Mouse (Mus musculus) embryonic facial prominence, embryonic 14.5 days (tissue): Measurements from ENCODE around the gene Lrrc56. TPM values are rescaled to one million over a fixed set of nuclear protein-coding genes. Genes with fewer than 3 reads are reported as not detected.

Source experiments
- ATAC-seq: fragments of 200-750 bp; cut with Nextera tagmentation; 2 replicates; pipeline ENCODE4 v1.8.0; 2017; ENCODE audit warnings: low read depth, moderate number of reproducible peaks, moderate TSS enrichment
- DNase-seq: peaks from one replicate; pipeline ENCODE4 v3.0.0-alpha.2; 2015; ENCODE audit warnings: low spot score
- H3K27ac ChIP-seq: fragments of 300-500 bp; sonication (generic); replicated peaks from 2 replicates; pipeline ENCODE4 v1.5.1; 2014; ENCODE audit warnings: low read depth, mild to moderate bottlenecking, low read length, moderate library complexity
- H3K27me3 ChIP-seq: fragments of 300-500 bp; sonication (generic); replicated peaks from 2 replicates; pipeline ENCODE4 v1.6.1; 2014; ENCODE audit warnings: low read length; ENCODE audit not compliant: control insufficient read depth, insufficient read depth
- H3K36me3 ChIP-seq: fragments of 300-500 bp; sonication (generic); 2 replicates; pipeline ENCODE4 v1.6.1; 2014; ENCODE audit warnings: low read length, mixed read lengths; ENCODE audit not compliant: control insufficient read depth, insufficient read depth
- H3K4me1 ChIP-seq: fragments of 300-500 bp; sonication (generic); 2 replicates; pipeline ENCODE4 v1.6.1; 2014; ENCODE audit warnings: antibody characterized with exemption, low read length; ENCODE audit not compliant: control insufficient read depth, insufficient read depth
- H3K4me2 ChIP-seq: fragments of 300-500 bp; sonication (generic); 2 replicates; pipeline ENCODE4 v1.6.1; 2014; ENCODE audit warnings: low read depth, mild to moderate bottlenecking, low read length, moderate library complexity, mixed read lengths
- H3K4me3 ChIP-seq: fragments of 300-500 bp; sonication (generic); 2 replicates; pipeline ENCODE4 v1.5.1; 2014; ENCODE audit warnings: low read depth, mild to moderate bottlenecking, low read length
- H3K9ac ChIP-seq: fragments of 300-500 bp; sonication (generic); 2 replicates; pipeline ENCODE4 v1.6.1; 2014; ENCODE audit warnings: low read depth, mild to moderate bottlenecking, low read length, moderate library complexity, mixed read lengths
- H3K9me3 ChIP-seq: fragments of 300-500 bp; sonication (generic); 2 replicates; pipeline ENCODE4 v1.6.1; 2016; ENCODE audit warnings: low read length; ENCODE audit not compliant: control insufficient read depth
- WGBS: fragments of 180-500 bp; shearing (Covaris S2); extraction: QIAGEN DNeasy Blood & Tissue Kit; methylation state at CpG from one replicate; pipeline ENCODE4 v1.1.7; 2014; 5-methylcytosine and 5-hydroxymethylcytosine counted together
- polyA plus RNA-seq: library from polyadenylated mRNA; unstranded; fragments of >200 nt; fragmentation: Nextera tagmentation; extraction: Ambion mirVana; gene quantifications from 2 replicates; pipeline ENCODE4 v1.2.1, GENCODE M21; 2014

Lrrc56 gene
- polyA plus RNA-seq, 1 experiment from 2014 or later: 7.2 TPM

DNA sequence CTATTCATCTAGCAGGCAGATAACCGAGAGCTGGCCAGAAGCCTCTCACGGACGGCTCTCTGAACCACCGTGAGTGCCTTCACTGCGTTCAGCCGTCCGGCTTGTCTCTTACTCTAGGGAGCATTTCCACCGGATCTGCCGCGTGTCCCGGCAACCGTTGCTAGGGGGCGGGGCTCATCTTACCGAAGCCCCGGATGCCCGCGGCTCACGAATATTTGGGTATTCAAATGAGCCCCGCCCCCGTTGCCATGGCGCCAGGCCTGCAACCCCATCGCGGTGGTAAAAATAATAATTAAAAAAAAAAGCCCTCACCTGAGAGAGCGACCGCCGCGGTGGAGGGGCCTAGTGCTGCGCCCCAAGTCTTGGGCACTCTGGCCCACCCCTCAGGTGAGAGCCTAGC is 873 bp downstream of the Lrrc56 start:
- Histone ChIP-seq H3K4me3 (peak overlapping the region; percentile 92), H3K36me3 (peaks cover 26% of the 10 kb centered on the region), H3K9ac (peak overlapping the region; percentile 69), H3K27ac (peak overlapping the region; percentile 81), H3K4me2 (peak overlapping the region; percentile 99), H3K9me3 (no peaks in the 10 kb centered on the region), H3K27me3 (no peaks in the 10 kb centered on the region), H3K4me1 (peaks cover 11% of the 10 kb centered on the region)
- WGBS: under 1% methylated on average over 28 of the region's 28 CpGs
- ATAC-seq: peak; percentile 27; the same call in 1 of the 2 replicates
- DNase-seq: peak; percentile 96

DNA sequence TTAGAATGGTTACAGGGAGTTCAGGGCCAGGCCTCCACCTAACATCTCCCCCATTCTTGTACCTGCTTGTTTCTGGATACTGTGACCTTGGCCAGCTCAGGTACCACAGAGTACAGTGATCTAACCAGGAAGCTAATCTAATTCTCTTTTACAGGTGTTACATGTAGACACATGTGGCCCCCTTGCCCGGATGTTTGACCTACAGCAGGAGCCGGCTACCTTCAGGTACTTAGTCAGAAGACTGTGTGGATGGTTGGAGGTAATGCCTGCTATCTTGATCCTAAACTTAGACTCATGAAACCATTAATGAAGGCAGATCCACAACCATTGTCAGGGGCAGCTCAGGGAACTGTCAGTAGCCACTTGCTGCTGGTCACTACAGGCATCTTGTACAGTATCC is 1.8 kb downstream of the Lrrc56 start:
- no peak for DNase-seq
- Histone ChIP-seq H3K9me3 (no peaks in the 10 kb centered on the region), H3K27me3 (no peaks in the 10 kb centered on the region), H3K4me3 (peak overlapping the region; percentile 92; the same call in 1 of the 2 replicates), H3K4me1 (peaks cover 11% of the 10 kb centered on the region), H3K9ac (no peak overlapping the region), H3K4me2 (peak overlapping the region; percentile 99; the same call in 1 of the 2 replicates), H3K36me3 (peaks cover 17% of the 10 kb centered on the region), H3K27ac (no peak overlapping the region)
- 91% methylated on average over 2 of the region's 2 CpGs for WGBS
- no peak for ATAC-seq

DNA sequence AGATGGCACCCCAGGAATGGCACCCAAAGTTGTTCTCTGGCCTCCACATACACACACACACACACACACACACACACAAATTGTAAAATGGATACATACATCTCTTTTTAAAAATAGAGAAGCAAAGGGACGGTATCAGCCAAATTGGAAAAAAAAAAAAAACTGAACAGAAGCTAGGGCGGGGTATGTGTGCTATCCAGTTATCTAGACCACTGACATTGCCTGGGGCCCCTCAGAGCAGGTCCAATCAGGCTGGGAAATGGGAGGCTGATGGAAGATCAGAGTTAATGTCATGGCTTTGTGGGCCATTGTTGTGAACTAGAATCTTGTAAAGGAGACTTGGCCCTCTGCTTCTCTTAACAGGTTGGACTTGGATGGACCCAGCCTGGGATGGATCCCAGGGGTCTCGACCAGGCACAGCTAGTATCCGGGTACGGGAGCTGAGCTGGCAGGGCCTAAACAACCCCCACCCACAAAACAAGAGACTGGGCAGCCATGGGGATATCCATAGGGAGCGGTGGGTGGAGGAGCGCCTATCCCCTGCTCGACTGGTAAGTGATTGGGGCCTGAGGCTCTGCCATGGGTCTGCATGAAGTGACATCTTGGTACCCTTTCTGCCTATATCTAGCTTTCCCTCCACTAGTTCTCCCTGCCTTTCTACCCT is 2.8 kb downstream of the Lrrc56 start:
- no peak overlapping the region for H3K9ac ChIP-seq
- H3K9me3 ChIP-seq: no peaks in the 10 kb centered on the region
- no peaks in the 10 kb centered on the region for H3K27me3 ChIP-seq
- no peak overlapping the region for H3K27ac ChIP-seq
- H3K4me1 ChIP-seq: peaks cover 11% of the 10 kb centered on the region
- H3K36me3 ChIP-seq: peaks cover 7% of the 10 kb centered on the region
- no peak overlapping the region for H3K4me2 ChIP-seq
- DNase-seq (no peak), ATAC-seq (no peak)
- no peak overlapping the region for H3K4me3 ChIP-seq
- WGBS: 88% methylated on average over 6 of the region's 8 CpGs

DNA sequence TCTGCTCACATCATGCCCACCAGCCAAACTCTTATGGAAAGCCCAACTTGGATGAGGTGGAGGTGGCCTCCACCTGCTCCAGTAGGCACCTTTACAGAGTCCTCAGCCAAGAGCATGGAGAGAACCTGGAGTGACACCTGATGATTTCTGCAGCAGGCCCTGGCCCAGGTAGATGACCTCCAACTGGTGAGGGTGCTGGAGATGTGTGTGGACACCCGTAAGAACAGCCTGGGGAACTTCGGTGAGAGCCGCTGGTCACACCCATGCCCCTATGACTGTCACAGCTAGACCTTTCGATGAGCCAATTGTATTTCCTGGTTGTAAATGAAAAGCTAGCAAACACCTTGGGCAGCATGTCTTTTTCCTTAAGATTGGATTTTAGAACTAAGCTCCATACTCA is 4.2 kb downstream of the Lrrc56 start:
- H3K4me2 ChIP-seq: no peak overlapping the region
- WGBS: 92% methylated on average over 4 of the region's 4 CpGs
- ATAC-seq: no peak

DNA sequence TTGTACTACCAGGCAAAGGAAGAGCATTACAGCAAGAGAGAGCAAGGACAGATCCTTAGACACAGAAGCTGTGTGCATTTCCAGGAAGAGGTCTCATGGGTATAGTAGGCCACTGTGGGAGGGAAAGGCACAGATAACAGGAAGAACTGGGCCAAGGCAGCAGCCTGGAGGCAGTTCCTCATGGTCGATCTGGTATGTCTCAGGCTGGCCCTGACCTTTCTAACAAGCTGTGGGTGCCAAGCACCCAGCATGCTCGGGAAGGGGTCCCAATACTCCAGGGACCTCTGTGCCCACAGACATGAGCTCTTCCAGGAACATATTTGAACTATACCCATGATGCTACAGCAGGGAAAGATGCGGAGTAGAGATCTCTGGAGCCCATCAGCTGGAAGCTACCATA is 10.6 kb downstream of the Lrrc56 start:
- H3K4me3 ChIP-seq: no peak overlapping the region
- no peaks in the 10 kb centered on the region for H3K27me3 ChIP-seq
- no peaks in the 10 kb centered on the region for H3K36me3 ChIP-seq
- no peak overlapping the region for H3K27ac ChIP-seq
- no peaks in the 10 kb centered on the region for H3K4me1 ChIP-seq
- H3K9me3 ChIP-seq: no peaks in the 10 kb centered on the region
- H3K9ac ChIP-seq: no peak overlapping the region
- 87% methylated on average over 3 of the region's 3 CpGs for WGBS
- ATAC-seq (no peak), DNase-seq (no peak)
- H3K4me2 ChIP-seq: no peak overlapping the region

More for the DNA sequence above, 4.2 kb downstream of the Lrrc56 start:
- Histone ChIP-seq H3K4me1 (0 out of 2 replicates have a peak, but pooled peaks cover under 1% of the 10 kb centered on the region), H3K27me3 (no peaks in the 10 kb centered on the region), H3K36me3 (no peaks in the 10 kb centered on the region), H3K9me3 (no peaks in the 10 kb centered on the region), H3K4me3 (no peak overlapping the region), H3K27ac (no peak overlapping the region), H3K9ac (no peak overlapping the region)
- DNase-seq: no peak

DNA sequence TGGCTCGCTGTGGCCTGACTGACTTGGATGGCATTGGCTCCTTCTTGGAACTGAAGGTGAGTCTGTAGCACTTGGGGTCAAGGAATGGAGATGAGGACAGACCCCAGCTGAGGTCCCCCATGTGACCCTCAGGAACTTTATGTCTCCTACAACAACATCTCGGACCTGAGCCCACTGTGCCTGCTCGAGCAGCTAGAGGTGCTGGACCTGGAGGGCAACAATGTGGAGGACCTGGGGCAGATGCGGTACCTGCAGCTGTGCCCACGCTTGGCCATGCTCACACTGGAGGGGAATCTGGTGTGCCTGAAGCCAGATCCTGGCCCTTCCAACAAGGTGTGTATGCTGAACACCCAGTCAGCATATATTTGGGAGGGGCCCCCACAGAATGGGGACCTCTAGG is 11.5 kb downstream of the Lrrc56 start:
- H3K27me3 ChIP-seq: no peaks in the 10 kb centered on the region
- no peak for ATAC-seq
- no peak overlapping the region for H3K4me3 ChIP-seq
- 92% methylated on average over 5 of the region's 5 CpGs for WGBS
- no peak overlapping the region for H3K27ac ChIP-seq
- H3K36me3 ChIP-seq: no peaks in the 10 kb centered on the region
- no peaks in the 10 kb centered on the region for H3K9me3 ChIP-seq
- H3K4me1 ChIP-seq: no peaks in the 10 kb centered on the region
- H3K4me2 ChIP-seq: no peak overlapping the region
- no peak overlapping the region for H3K9ac ChIP-seq
- no peak for DNase-seq

DNA sequence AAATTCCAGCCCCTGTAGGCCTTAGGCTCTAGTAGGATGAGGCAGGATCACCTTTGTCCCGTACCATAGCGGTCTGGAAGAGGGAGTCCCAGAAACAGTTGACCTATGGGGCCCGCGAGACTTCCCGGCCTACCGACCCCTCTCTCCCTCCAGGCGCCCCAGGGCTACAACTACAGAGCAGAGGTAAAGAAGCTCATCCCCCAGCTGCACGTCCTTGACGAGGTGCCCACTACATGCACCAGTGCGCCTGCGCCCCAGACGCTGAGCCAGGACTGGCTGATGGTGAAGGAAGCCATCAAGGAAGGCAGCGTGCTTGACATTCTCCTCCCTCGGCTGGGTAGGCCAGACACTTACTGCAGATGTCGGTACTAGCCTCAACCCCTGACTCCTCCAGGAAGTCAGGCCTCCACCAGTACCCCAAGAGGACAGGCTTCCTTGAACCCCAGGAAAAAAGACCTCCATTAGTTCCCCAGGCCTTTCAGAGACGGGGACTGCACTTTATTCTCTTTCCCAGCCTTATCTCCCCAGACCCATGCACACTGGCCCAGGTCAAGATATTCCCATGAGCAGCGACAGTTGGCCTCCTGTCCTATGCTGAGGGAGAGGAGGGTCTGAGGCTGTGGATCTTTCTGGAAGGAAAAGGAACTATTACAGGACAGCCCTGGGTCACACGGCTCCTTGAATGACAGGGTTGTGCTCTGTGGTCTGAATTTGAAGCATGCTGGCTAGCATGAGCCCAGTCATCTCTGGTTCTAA is 12.4 kb downstream of the Lrrc56 start:
- WGBS: 89% methylated on average over 18 of the region's 18 CpGs
- Histone ChIP-seq H3K4me1 (no peaks in the 10 kb centered on the region), H3K9me3 (no peaks in the 10 kb centered on the region), H3K36me3 (no peaks in the 10 kb centered on the region), H3K27ac (no peak overlapping the region), H3K4me2 (no peak overlapping the region), H3K27me3 (no peaks in the 10 kb centered on the region), H3K4me3 (no peak overlapping the region), H3K9ac (no peak overlapping the region)
- no peak for DNase-seq
- no peak for ATAC-seq

DNA sequence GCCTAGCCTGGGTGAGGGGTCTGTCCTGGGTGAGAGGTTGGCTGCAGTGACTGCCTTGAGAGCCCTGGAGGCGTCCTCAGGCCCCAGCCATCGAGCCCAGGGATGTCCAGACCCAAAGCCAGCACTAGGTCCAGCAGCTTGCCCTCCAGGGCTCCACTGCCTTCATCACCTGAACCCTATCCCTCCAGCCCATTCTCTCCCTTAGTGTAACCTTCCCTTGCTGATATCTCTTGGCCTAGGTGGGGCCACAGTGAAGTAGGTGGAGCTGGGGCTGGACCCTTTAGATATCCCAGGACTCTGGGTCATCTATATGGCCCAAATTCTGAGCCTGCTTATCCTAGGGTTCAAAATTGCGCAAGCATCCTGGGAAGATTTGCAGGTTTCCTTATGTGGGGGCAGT is 15.6 kb downstream of the Lrrc56 start:
- Histone ChIP-seq H3K4me1 (no peaks in the 10 kb centered on the region), H3K4me3 (no peak overlapping the region), H3K9ac (no peak overlapping the region), H3K27me3 (no peaks in the 10 kb centered on the region), H3K9me3 (no peaks in the 10 kb centered on the region), H3K36me3 (no peaks in the 10 kb centered on the region), H3K4me2 (no peak overlapping the region), H3K27ac (no peak overlapping the region)
- DNase-seq (no peak), ATAC-seq (no peak)
- WGBS: 79% methylated on average over 3 of the region's 3 CpGs
